Mouse (Mus musculus): ENCODE data around the gene Gm20388. TPM values are rescaled to one million over a fixed set of nuclear protein-coding genes. Genes with fewer than 3 reads are reported as not detected.

The Gm20388 gene
- polyA plus RNA-seq, 1 experiment from 2014 or later: not detected

GRCm38 (mm10) chr8:123819683-123820610 is 3909.3 kb downstream of the Gm20388 start:
- Histone ChIP-seq H3K4me3 (ENCODE audit: low read length) (no peak overlapping the region), H3K4me1 (replicated peaks; ENCODE audit: control insufficient read depth, insufficient read depth, low read length) (no peaks in the 10 kb centered on the region), H3K9ac (ENCODE audit: low read length) (no peak overlapping the region), H3K4me2 (ENCODE audit: low read depth, low read length) (no peak overlapping the region), H3K27ac (ENCODE audit: low read length) (no peak overlapping the region), H3K27me3 (ENCODE audit: control insufficient read depth, insufficient read depth, low read depth, low read length) (no peaks in the 10 kb centered on the region), H3K36me3 (ENCODE audit: control insufficient read depth, insufficient read depth, low read length) (no peaks in the 10 kb centered on the region), H3K9me3 (ENCODE audit: control insufficient read depth, low read length) (no peaks in the 10 kb centered on the region)
- 83% methylated on average over 19 of the region's 19 CpGs for WGBS
- ATAC-seq (ENCODE audit: low read depth): no peak

GRCm38 (mm10) chr8:123820780-123821179 is 3910.1 kb downstream of the Gm20388 start:
- no peaks in the 10 kb centered on the region for H3K36me3 ChIP-seq (ENCODE audit: control insufficient read depth, insufficient read depth, low read length)
- no peaks in the 10 kb centered on the region for H3K9me3 ChIP-seq (ENCODE audit: control insufficient read depth, low read length)
- no peak overlapping the region for H3K27ac ChIP-seq (ENCODE audit: low read length)
- H3K4me2 ChIP-seq (ENCODE audit: low read depth, low read length): no peak overlapping the region
- H3K4me3 ChIP-seq (ENCODE audit: low read length): no peak overlapping the region
- 90% methylated on average over 6 of the region's 6 CpGs for WGBS
- no peaks in the 10 kb centered on the region for H3K27me3 ChIP-seq (ENCODE audit: control insufficient read depth, insufficient read depth, low read depth, low read length)
- no peaks in the 10 kb centered on the region for H3K4me1 ChIP-seq (replicated peaks; ENCODE audit: control insufficient read depth, insufficient read depth, low read length)
- ATAC-seq (ENCODE audit: low read depth): no peak
- no peak overlapping the region for H3K9ac ChIP-seq (ENCODE audit: low read length)

GRCm38 (mm10) chr8:123823111-123823510 is 3912.5 kb downstream of the Gm20388 start:
- H3K27ac ChIP-seq (ENCODE audit: low read length): no peak overlapping the region
- 83% methylated on average over 10 of the region's 10 CpGs for WGBS

DNA sequence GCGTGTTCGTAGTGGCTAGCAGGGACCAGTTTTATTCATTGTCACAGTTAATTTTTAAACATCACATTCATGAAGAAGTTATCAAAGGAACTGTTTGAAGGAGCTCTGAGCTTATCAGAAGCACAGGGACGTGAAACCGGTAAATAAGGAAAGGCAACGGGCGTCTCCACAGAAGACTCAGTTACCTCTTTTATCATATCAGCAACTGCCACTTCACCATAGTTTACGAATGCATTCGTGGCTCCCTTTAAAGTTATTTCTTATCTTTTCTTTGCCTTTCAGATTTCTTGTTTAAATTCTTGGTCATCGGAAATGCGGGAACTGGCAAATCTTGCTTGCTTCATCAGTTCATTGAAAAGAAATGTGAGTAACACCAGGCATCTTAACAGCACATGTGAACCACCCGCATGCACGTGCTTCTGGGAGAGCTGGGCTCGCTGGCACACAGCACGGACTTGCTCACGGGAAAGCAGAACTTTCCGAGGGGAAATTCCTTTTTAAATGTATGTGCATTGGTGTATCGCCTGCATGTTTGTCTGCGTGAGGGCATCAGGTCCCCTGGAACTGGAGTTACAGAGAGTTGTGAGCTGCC is 3913.0 kb downstream of the Gm20388 start:
- H3K4me1 ChIP-seq (replicated peaks; ENCODE audit: control insufficient read depth, insufficient read depth, low read length): no peaks in the 10 kb centered on the region
- no peak for ATAC-seq (ENCODE audit: low read depth)
- no peak overlapping the region for H3K4me2 ChIP-seq (ENCODE audit: low read depth, low read length)
- no peak overlapping the region for H3K9ac ChIP-seq (ENCODE audit: low read length)
- no peaks in the 10 kb centered on the region for H3K9me3 ChIP-seq (ENCODE audit: control insufficient read depth, low read length)
- H3K4me3 ChIP-seq (ENCODE audit: low read length): no peak overlapping the region
- WGBS: 63% methylated on average over 18 of the region's 18 CpGs
- H3K27me3 ChIP-seq (ENCODE audit: control insufficient read depth, insufficient read depth, low read depth, low read length): no peaks in the 10 kb centered on the region
- H3K27ac ChIP-seq (ENCODE audit: low read length): no peak overlapping the region
- no peaks in the 10 kb centered on the region for H3K36me3 ChIP-seq (ENCODE audit: control insufficient read depth, insufficient read depth, low read length)

More at GRCm38 (mm10) chr8:123823111-123823510, 3912.5 kb downstream of the Gm20388 start:
- no peak for ATAC-seq (ENCODE audit: low read depth)
- Histone ChIP-seq H3K27me3 (ENCODE audit: control insufficient read depth, insufficient read depth, low read depth, low read length) (no peaks in the 10 kb centered on the region), H3K4me2 (ENCODE audit: low read depth, low read length) (no peak overlapping the region), H3K36me3 (ENCODE audit: control insufficient read depth, insufficient read depth, low read length) (no peaks in the 10 kb centered on the region), H3K4me1 (replicated peaks; ENCODE audit: control insufficient read depth, insufficient read depth, low read length) (no peaks in the 10 kb centered on the region), H3K9ac (ENCODE audit: low read length) (no peak overlapping the region), H3K9me3 (ENCODE audit: control insufficient read depth, low read length) (no peaks in the 10 kb centered on the region), H3K4me3 (ENCODE audit: low read length) (no peak overlapping the region)

DNA sequence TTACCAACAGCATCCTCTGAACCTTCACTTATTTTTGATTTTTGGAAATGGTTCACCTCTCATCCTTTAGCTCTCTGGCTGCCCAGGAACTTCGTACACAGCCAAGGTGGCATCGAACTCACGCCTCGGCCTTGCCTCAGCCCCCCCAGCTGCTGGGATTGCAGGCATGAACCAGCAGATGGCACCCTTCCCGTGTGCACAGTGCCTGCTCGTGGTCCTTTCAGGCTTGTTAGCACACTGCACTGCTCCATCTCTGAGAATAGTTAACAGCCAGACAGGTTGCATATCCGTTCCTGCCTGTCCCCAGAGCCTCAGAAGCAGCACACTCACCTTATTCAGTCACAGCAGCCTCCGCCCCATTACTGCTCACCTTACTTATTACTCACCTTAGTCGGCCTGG is 3915.4 kb downstream of the Gm20388 start:
- Histone ChIP-seq H3K4me2 (ENCODE audit: low read depth, low read length) (no peak overlapping the region), H3K36me3 (ENCODE audit: control insufficient read depth, insufficient read depth, low read length) (peaks cover 4% of the 10 kb centered on the region; the same call in 1 of the 2 replicates), H3K4me3 (ENCODE audit: low read length) (no peak overlapping the region), H3K27me3 (ENCODE audit: control insufficient read depth, insufficient read depth, low read depth, low read length) (no peaks in the 10 kb centered on the region), H3K27ac (ENCODE audit: low read length) (no peak overlapping the region), H3K9me3 (ENCODE audit: control insufficient read depth, low read length) (no peaks in the 10 kb centered on the region), H3K4me1 (replicated peaks; ENCODE audit: control insufficient read depth, insufficient read depth, low read length) (no peaks in the 10 kb centered on the region), H3K9ac (ENCODE audit: low read length) (no peak overlapping the region)
- 57% methylated on average over 9 of the region's 9 CpGs for WGBS
- ATAC-seq (ENCODE audit: low read depth): no peak

GRCm38 (mm10) chr8:123826758-123827157 is 3916.1 kb downstream of the Gm20388 start:
- ATAC-seq (ENCODE audit: low read depth): no peak
- Histone ChIP-seq H3K9me3 (ENCODE audit: control insufficient read depth, low read length) (no peaks in the 10 kb centered on the region), H3K4me3 (ENCODE audit: low read length) (no peak overlapping the region), H3K4me2 (ENCODE audit: low read depth, low read length) (no peak overlapping the region), H3K36me3 (ENCODE audit: control insufficient read depth, insufficient read depth, low read length) (peaks cover 4% of the 10 kb centered on the region; the same call in 1 of the 2 replicates), H3K9ac (ENCODE audit: low read length) (no peak overlapping the region), H3K4me1 (replicated peaks; ENCODE audit: control insufficient read depth, insufficient read depth, low read length) (no peaks in the 10 kb centered on the region), H3K27ac (ENCODE audit: low read length) (no peak overlapping the region), H3K27me3 (ENCODE audit: control insufficient read depth, insufficient read depth, low read depth, low read length) (no peaks in the 10 kb centered on the region)
- WGBS: 90% methylated on average over 7 of the region's 7 CpGs

DNA sequence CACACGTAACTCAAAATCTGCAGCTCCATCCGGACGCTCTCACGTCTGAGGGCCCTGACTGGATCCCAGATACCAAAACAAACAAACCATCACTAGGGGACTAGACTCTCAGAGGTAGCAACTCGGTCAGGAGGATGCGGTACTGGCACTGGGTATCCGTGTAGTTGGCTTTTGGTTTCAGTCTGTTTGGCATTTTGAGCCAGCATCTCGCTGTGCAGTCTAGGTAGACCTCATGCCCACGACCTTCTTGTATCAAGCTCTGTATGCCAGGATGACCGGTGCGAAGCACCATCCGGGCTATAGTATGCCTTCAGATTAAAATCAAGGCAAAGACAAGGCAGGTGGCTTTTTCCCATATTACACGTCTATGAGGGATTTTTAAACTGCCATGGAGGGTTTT is 3916.9 kb downstream of the Gm20388 start:
- Histone ChIP-seq H3K36me3 (ENCODE audit: control insufficient read depth, insufficient read depth, low read length) (peaks cover 6% of the 10 kb centered on the region; the same call in 1 of the 2 replicates), H3K9me3 (ENCODE audit: control insufficient read depth, low read length) (no peaks in the 10 kb centered on the region), H3K4me1 (replicated peaks; ENCODE audit: control insufficient read depth, insufficient read depth, low read length) (no peaks in the 10 kb centered on the region), H3K9ac (ENCODE audit: low read length) (no peak overlapping the region), H3K27me3 (ENCODE audit: control insufficient read depth, insufficient read depth, low read depth, low read length) (no peaks in the 10 kb centered on the region), H3K4me2 (ENCODE audit: low read depth, low read length) (no peak overlapping the region), H3K27ac (ENCODE audit: low read length) (no peak overlapping the region), H3K4me3 (ENCODE audit: low read length) (no peak overlapping the region)
- 83% methylated on average over 13 of the region's 13 CpGs for WGBS
- no peak for ATAC-seq (ENCODE audit: low read depth)

DNA sequence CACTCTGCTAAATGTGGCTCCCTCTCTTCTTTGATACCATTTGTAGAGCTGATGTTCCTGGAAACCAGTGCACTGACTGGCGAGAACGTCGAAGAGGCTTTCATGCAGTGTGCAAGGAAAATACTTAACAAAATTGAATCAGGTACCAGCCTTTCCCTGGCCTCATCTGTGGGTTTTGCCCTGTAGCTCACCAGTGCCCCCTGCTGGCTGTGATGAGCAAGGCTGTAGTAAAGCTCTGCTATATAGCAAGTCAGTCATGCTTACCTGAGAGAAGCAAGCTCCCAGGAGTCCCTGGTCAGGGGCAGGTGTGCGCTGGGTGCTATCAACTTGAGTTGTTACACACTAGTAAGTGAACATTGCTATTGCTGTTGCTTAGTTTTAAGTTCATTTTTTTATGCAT is 3922.1 kb downstream of the Gm20388 start:
- no peaks in the 10 kb centered on the region for H3K9me3 ChIP-seq (ENCODE audit: control insufficient read depth, low read length)
- WGBS: 95% methylated on average over 4 of the region's 4 CpGs
- H3K4me1 ChIP-seq (replicated peaks; ENCODE audit: control insufficient read depth, insufficient read depth, low read length): no peaks in the 10 kb centered on the region
- no peak overlapping the region for H3K4me3 ChIP-seq (ENCODE audit: low read length)
- H3K27me3 ChIP-seq (ENCODE audit: control insufficient read depth, insufficient read depth, low read depth, low read length): no peaks in the 10 kb centered on the region
- H3K36me3 ChIP-seq (ENCODE audit: control insufficient read depth, insufficient read depth, low read length): peaks cover 26% of the 10 kb centered on the region
- no peak overlapping the region for H3K27ac ChIP-seq (ENCODE audit: low read length)
- H3K9ac ChIP-seq (ENCODE audit: low read length): no peak overlapping the region
- no peak overlapping the region for H3K4me2 ChIP-seq (ENCODE audit: low read depth, low read length)
- ATAC-seq (ENCODE audit: low read depth): no peak

DNA sequence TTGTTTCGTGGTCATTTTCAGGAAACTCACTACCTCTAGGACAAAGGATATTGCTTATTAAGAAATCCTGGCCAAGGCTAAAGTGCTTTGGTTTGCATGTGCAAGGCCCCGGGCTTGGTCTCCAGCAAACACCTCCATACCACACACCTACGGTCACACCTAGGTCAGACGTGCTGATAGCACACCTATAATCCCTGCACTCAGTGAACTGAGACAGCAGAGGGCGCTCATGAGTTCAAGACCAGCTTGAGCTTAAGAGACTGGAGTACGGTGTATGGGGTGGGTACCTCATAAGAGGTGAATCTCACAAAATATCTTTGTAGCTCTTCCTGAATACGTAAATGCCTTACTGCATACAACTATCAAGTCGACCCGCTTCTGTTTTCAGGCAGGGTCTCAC is 3924.8 kb downstream of the Gm20388 start:
- Histone ChIP-seq H3K9ac (ENCODE audit: low read length) (no peak overlapping the region), H3K36me3 (ENCODE audit: control insufficient read depth, insufficient read depth, low read length) (peaks cover 22% of the 10 kb centered on the region), H3K27ac (ENCODE audit: low read length) (no peak overlapping the region), H3K4me1 (replicated peaks; ENCODE audit: control insufficient read depth, insufficient read depth, low read length) (no peaks in the 10 kb centered on the region), H3K27me3 (ENCODE audit: control insufficient read depth, insufficient read depth, low read depth, low read length) (no peaks in the 10 kb centered on the region), H3K9me3 (ENCODE audit: control insufficient read depth, low read length) (no peaks in the 10 kb centered on the region), H3K4me3 (ENCODE audit: low read length) (no peak overlapping the region), H3K4me2 (ENCODE audit: low read depth, low read length) (no peak overlapping the region)
- no peak for ATAC-seq (ENCODE audit: low read depth)
- WGBS: 54% methylated on average over 9 of the region's 9 CpGs
